Mouse (Mus musculus): ENCODE results near the gene Gm37240.

Gm37240 gene

GRCm38 (mm10) chr3:85397816-85398482 lies 489.4 kb downstream of the Gm37240 start:
- no peak for DNase-seq (ENCODE audit: low spot score)

DNA sequence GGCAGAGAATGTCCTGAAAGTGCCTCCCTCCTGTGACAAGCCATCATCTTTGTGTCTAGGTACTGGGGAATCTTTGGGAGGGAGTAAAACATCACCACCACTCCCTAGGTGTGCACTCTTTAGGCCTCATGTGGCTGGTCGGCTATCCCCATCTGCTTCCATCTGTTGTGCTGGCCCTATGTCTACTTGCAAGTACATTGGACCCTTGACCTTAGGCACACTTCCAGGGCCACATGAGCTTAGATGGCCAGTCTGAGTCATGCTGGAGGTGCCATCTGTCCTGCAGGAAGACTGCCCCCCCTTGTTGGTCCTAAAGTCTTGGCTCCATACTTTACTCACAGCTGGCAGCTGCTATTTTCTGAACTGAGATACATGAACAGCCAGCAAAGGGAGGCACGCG lies 493.9 kb downstream of the Gm37240 start:
- no peak for DNase-seq (ENCODE audit: low spot score)

GRCm38 (mm10) chr3:85391756-85392155 lies 495.6 kb downstream of the Gm37240 start:
- no peak for DNase-seq (ENCODE audit: low spot score)

- peak; percentile 8 for DNase-seq (ENCODE audit: low spot score)
These were observed 496.2 kb downstream of the Gm37240 start for GRCm38 (mm10) chr3:85391111-85391510.

GRCm38 (mm10) chr3:85385371-85385770 lies 501.9 kb downstream of the Gm37240 start:
- DNase-seq (ENCODE audit: low spot score) = no peak

GRCm38 (mm10) chr3:85383330-85383729 lies 504.0 kb downstream of the Gm37240 start:
- DNase-seq (ENCODE audit: low spot score) = peak; percentile 17

DNA sequence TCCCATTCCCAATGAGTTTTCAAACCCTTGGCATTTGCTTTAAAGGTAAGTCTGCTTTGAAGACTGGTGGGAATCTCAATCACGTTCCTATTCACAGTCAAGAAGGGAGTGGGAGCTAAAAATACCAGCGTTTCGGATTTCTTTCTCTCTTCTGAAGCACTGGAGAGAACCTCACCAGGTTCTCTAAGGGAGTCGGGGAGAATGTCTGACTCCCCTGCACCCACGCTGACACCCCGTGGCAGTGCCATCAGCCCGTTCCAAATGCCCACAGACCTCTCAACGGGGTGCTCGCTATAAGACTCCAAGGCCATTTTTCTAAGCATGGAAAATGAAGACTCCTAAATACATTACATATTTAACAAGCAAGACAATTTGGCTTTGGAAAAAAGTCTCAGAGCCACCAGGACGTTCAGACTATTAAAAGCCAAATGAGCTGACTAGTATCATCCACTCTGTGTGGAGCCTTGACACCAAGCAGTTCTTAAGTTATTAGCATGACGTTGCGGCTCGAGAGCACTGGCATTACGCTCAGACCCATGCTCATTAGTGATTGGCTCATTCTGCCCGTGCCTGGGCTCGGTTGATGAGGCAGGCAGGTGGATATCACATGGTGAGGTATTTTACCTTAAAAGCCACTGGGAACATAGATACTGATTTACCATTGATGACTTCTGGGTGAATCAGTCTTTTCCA lies 508.5 kb downstream of the Gm37240 start:
- no peak for DNase-seq (ENCODE audit: low spot score)

- peak; percentile 66 for DNase-seq (ENCODE audit: low spot score)
These were observed 509.2 kb downstream of the Gm37240 start for GRCm38 (mm10) chr3:85377946-85378702.

DNA sequence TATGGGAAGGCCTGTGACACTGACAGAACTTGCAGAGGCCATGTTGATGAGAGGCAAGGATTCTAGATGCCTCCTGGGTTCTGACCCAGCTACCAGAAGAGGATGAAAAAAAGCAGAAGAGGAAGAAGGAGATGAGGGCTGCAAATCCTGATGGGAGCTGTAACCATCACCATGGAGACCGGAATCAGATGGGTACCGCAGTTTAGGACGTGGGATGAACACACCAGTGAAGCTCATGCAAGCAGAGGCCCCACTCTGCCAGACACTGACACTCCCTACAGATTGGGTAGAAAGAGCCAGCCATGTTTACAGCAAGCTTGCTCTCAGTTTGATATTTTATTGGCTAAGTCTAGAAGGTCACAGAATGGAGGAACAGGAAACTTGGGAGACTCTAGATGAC lies 509.8 kb downstream of the Gm37240 start:
- no peak for DNase-seq (ENCODE audit: low spot score)

DNA sequence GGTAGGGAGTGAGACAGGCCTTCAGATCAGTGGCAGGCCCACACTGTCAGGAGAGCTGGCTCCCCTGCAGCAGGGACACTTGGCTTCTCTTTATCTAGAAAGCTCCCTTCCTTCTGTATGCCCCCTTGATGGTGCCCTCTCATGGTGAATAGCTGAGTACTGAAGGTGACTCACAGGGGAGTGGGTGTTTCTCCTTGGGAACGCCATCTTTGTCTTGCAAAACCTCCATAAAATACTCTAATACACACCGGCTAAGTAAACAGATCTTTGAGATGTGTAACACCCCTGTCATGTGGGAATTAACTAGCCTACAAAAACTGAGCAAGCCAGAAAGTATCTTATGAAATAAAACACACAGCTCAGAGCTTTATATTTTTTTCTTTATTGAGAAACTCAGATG lies 510.8 kb downstream of the Gm37240 start:
- no peak for DNase-seq (ENCODE audit: low spot score)

DNA sequence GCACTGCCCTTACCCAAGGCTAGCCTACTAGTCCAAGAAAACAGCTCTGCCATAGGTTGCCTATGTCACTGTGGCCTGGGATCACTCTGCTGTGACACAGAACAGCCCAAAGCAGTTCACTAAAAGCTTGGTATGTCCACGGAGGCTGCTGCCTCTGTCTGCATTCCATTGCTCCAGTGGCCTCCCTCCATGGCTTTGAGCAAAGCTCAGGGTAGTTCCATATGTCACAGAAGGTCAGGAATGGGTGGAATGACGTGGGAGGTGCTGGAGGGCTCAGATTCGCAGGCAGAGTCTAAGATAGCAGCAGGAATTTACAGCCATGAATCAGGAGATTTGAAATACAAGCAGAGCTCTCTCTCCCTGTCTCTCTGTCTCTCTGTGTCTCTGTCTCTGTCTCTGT lies 514.3 kb downstream of the Gm37240 start:
- DNase-seq (ENCODE audit: low spot score) = no peak

DNA sequence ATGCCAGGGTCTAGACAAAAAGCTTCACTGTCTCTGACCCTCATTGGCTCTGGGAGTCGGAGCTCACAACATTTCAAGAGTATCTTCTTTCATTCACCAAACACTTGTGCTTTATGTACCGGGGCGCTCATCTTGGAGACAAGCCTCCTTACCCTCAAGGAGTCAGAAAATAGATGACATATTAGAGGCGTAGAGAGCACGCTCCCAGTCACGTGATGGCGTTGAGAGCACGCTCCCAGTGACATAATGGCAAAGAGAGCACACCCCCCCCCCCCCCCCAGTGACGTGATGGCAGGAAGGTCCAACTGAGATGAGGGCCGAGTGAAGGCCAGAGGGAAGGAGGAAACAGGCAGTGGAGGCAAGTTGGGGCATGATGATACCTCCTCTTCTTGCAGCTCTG lies 517.5 kb downstream of the Gm37240 start:
- no peak for DNase-seq (ENCODE audit: low spot score)

GRCm38 (mm10) chr3:85369157-85369556 lies 518.2 kb downstream of the Gm37240 start:
- no peak for DNase-seq (ENCODE audit: low spot score)

- no peak for DNase-seq (ENCODE audit: low spot score)
These were observed 518.8 kb downstream of the Gm37240 start for GRCm38 (mm10) chr3:85368354-85369120.

GRCm38 (mm10) chr3:85364591-85365343 lies 522.6 kb downstream of the Gm37240 start:
- peak; percentile 6 for DNase-seq (ENCODE audit: low spot score)

- no peak for DNase-seq (ENCODE audit: low spot score)
These were observed 524.4 kb downstream of the Gm37240 start for GRCm38 (mm10) chr3:85362883-85363282.

DNA sequence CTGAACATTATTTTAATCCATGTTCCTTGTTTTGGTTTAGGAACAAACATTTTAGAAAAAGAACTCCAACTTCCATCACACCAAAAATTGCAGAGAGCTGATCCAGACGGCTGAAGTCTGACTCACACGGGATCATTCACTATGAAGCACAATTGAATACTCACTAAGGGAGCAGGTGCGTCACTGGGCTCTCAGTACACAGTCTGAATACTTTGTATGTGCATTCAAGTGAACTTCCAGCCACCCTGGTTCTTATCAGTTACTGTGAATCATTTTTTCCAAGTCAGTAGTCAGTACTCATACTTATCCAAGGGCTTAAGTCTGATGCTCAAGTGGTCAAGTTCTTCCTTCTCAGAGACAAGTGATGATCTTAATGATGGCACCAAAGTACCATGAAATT lies 530.9 kb downstream of the Gm37240 start:
- DNase-seq (ENCODE audit: low spot score) = no peak

- no peak for DNase-seq (ENCODE audit: low spot score)
These were observed 539.3 kb downstream of the Gm37240 start for GRCm38 (mm10) chr3:85348021-85348420.

- DNase-seq (ENCODE audit: low spot score) = no peak
These were observed 546.0 kb downstream of the Gm37240 start for GRCm38 (mm10) chr3:85341103-85341860.

DNA sequence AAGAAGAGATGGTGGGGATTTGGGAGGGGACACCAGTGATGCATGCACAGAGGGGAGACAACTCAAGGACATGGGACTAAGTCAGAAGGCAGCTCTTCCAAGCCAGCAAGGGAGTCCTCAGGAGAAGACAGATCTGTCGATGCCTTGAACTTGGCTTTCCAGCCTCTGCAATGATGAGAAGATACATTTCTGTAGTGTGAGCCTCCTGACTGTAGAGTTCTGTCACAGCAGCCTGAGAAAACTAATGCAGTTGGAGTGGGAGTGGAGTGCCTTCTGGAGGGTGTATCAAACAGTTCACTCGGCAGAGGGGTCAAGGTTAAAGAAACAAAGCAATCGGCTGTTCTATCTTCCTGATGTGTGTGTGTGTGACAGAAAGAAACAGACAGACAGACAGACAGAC lies 546.8 kb downstream of the Gm37240 start:
- no peak for DNase-seq (ENCODE audit: low spot score)

GRCm38 (mm10) chr3:85339926-85340325 lies 547.4 kb downstream of the Gm37240 start:
- DNase-seq (ENCODE audit: low spot score) = no peak

Data from lung, postnatal 25 days (tissue).